Mouse (Mus musculus): ENCODE measurements at regions not wholly inside any gene's neighbourhood (a gene's known extent, or its start where the extent isn't known, plus 50 kb on each side); places are given as distances from the start of the nearest gene placed in this dataset.

DNA sequence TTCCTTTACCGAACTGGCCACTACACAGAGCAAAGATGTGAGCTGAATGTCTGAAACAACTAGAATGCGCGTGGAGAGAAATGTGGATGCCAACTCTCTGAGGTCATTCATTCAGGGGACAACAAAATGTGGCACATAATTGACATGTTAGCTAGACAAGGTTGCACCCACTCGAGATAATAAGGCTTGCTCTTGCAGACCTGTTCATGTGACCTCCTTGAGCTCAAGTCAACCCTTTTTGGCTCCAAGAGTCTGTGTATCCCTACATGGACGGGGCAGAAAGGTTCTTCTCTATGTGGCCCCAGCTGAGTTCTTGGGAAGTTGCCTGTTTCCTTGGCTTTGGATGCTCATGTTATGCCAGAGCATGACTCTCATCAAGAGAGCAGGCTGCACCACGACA is 383.0 kb upstream of the Mgmt start:
- no peak for DNase-seq (ENCODE audit: low read depth, low spot score)

DNA sequence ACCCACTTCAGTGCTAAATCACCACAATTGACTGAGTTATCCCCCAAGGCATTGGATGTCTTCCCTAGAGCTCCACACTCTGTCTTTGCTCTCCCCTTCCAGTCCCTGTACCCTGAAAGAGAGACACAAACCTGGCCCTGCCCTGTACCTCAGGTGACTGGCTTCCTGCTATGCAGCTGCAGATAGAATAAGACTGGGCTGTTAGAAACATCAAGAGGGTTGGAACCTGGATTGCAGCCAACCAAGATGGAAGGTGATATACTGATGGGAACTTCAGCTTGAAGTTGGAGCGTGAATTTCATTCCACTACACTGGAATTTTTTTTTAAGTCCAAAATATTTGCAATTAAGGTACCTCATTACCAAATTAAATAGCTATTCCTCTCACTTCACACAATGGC is 379.0 kb upstream of the Mgmt start:
- no peak for DNase-seq (ENCODE audit: low read depth, low spot score)

DNA sequence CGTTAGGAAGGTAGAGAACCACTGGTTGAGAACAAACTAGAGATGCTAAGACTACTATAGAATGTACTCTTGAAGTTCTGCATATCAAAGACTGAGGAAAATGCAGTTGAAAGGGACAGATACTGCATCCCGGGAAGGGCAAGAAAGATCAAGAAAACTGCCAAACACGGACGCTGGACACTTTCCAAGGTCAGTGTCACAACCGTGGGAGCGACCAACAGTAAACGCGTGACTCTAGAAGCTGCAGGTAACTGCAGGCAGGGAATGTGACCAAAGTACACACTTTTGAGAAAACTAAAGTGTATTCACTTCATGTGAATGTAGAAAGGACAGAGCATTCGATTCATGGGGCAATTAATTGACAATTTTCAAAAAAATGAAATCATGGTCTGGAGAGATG is 368.6 kb upstream of the Mgmt start:
- DNase-seq (ENCODE audit: low read depth, low spot score): no peak

DNA sequence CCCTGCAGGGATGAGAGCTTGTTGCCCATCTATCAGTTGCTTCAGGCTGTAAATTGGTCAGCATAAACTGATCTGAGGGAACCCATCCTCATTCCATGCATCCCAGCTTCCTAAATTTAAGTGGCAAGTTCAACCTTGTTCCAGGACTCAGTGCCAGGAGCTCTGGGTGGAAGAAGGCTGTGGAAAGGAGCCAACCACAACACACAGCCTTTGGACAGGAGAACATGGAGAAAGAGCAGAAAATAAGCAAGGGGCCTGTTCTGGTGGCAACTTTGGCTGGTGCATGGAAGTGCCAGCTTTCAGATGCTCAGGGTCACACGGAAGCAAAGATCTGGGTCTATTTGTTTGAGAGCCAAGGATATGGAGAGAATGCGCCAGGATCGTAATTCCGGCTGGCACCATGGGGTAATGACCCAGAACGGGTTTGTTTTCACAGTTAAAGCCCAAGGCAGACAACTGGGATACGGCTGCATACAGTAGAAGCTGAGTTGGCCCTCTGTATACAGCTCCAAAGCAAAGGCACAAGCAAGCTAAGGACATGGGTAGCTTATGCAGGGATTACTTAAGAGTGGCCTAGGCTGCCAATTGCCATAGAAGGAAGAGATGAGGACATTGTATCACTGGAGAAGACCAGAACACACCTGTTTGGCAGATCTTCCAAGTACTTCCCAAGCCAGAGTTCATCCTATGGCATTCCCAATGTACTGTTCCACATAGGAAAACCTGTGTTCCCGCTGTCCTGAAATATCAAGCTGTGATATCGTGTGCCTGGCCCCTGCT is 364.2 kb upstream of the Mgmt start:
- no peak for DNase-seq (ENCODE audit: low read depth, low spot score)

DNA sequence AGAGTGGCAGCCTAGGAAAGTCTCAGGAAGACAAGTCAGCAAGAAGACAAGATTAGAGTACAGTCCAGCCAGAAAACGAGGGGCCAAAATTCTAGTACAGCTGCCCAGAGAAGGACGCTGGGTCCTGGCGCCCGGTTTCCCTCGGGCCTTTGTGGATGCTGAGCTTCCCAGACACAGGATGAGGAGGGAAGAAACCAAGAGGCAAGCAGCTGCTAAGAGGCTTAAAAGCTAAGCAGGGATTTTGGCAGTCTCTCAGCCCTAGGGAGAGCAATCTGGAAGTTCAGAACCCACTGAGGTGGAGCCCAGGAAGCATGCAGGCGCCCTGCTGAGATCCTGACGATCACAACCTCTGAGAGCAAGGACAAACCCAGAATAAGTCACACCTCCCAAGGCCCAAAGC is 363.1 kb upstream of the Mgmt start:
- no peak for DNase-seq (ENCODE audit: low read depth, low spot score)

DNA sequence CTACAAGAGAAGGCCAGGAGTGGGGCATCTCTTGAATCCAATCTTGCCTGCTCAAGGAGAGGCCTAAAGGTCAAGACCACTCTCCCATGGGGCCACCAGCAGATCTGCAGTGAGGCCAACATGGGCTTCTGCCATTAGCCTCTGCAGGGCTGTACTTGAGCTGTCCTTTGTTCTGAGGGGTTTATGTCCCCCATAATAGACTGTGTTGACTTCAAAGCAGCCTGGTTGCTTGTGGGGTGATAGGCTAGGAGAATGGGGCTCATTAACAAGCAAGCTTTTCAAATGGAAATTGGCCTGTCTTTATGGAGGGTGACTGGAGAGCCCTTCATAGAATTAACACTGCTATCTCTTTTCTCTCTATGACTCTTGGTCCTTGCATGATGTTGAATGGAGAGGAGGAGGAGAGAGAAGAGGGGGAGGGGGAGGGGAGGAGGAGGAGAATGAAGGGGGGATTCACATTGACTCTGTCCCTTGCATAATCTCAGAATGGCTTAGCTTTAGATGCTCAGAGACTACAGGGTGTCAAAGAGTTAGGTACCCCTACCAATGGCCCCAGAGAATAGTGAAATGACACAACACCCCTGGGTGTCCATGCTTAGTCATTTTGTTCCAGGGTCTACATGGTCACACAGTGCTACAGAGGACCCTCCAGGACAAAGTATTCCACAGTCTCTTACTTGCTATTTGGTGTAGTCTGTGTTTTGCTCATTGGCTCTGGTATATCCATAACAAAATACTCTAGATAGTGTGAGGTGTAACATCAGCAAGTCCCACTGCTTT is 352.3 kb upstream of the Mgmt start:
- no peak for DNase-seq (ENCODE audit: low read depth, low spot score)

DNA sequence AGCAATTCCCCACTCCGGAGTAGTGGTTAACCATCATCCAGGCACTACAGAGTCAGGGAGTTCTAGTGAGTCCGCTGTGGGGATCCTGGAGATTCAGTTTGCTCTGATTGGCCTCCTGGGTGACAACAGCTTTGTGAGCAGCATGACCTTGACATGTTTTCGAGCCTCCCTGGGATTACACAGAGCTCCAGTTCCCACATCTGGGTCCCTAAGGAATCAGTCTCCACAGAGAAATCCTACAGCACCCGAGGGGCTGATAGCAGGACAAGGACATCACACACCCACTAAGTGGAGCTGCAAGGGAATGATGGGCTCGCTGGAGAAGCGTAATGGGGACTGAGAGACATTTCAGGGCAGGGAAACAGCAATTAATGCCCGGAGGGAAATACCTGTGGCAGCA is 351.5 kb upstream of the Mgmt start:
- no peak for DNase-seq (ENCODE audit: low read depth, low spot score)

DNA sequence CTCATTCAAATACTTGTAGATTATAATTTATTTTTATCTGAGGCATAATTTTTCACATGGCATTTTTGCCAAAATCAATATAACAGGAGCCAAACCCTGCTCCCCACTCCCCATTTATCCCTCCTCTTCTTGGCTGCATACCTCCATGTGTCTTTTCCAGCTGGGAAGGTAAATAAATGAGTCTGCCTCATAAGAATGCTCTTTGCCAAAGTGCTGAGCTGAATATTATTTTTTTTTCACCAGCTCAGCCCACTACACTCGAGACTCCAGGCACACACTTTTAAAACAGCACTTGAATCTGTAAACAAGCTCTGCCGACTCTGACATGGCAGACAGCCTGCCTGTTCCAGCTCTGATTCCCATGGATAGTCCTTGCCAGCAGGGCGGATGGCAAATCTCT is 346.6 kb upstream of the Mgmt start:
- no peak for DNase-seq (ENCODE audit: low read depth, low spot score)

DNA sequence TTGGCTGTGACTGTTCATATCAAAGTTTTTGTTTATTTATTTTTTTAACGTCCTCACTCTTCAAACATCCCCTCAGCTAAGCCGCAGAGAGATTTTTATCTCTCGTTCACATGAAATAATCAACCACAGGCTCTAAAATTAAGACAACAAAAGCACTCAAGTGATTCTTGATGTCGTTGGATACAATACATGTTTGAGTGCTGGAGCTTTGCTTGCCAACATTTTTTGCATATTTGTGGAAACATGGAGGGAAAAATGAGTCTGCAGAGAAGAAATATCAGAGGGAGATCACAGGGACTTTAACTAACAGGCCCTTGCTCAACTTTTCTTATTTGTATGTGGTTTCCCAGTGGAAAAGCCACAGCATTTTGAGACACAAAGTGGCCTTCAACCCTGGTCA is 338.0 kb upstream of the Mgmt start:
- DNase-seq (ENCODE audit: low read depth, low spot score): no peak

DNA sequence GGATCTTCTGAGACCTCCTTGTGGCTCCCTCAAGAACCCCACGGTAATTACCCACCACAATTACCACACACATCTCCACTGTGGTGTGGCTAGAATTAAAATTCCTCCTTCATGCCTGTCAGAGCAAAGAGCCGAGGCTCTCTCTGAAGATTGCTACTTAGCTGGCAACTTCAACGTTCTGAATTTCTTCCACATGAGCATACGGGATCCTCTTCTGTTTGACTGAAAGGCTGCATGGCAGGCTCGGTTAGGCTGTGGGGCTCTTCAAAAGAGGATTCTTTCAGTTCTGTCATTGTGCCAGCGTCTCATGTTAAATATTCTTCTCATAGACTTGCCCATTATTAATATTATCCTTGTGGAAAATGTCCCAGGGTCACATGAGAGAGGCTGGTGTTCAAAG is 334.9 kb upstream of the Mgmt start:
- DNase-seq (ENCODE audit: low read depth, low spot score): no peak

DNA sequence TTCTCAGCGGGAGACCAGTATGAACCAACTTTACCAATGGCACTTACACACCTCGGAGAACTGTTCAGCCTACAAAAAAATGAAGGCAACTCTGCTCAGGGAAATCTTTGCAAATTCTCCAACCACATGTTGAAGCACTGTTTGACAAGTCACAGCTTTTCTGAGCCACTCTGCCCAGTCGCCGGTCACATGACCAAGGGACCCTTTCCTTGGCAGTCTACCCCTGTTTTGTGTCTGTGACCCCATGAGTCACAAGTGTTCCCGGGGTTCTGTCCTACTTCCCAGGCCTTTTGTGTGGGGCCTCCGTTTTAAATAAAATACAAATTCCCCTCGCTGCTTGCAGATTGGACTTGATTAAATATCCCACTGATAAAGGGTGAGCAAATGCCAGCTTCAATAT is 323.5 kb upstream of the Mgmt start:
- no peak for DNase-seq (ENCODE audit: low read depth, low spot score)

DNA sequence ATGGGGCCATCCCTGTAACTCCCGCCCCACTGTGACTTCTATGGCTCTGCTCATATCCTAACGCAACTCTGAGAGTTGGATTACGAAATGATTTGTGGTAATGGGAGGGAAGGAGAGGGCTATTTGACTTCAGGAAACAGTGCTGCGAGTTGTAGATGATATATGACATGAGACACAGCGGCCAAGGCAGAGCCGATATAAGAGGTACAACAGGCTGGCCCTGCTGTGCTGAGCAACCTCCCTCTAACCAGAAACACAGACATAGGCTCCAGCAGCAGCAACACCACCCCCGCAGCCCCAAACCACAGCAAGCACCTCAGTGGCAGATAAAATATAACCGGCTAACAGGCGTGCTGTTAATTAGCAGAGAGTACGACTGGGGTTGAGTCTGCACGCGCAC is 312.5 kb upstream of the Mgmt start:
- DNase-seq (ENCODE audit: low read depth, low spot score): no peak

DNA sequence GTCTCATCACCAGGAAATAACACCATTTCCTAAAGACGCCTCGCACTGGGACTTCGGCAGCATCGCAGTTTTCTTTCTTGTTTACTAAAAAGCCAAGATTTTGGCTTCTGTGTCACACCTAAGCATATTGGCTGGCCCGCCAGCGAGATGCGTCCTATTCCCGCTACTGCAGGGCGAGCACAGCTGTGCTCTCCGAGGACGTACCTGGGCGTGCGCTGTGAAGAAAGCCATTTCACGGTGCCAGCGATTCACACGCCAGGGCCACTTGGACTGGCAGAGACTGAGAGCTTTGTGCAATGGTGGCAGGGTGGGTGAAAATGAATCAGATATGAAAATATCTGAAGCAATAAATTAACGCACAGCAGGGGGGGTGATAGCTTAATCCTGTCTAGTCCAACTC is 310.1 kb upstream of the Mgmt start:
- no peak for DNase-seq (ENCODE audit: low read depth, low spot score)

DNA sequence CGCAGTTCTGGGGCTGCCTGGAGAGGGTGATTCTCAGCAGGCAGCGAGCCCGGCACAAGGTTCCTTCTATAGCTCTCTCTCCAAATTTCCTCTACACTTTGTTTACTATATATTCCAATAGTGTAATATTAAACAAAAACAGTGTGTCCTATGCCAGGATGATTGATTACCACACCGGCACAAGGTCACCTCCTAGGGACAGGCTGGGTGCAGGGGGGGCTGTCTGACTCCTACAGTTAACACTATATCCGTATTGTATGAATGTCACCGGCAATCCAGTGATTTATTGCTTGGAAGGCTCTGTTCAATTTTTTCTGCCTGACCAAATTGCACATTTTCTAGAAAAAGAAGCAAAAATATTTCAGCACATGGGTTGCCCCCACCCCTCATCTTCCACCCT is 305.9 kb upstream of the Mgmt start:
- DNase-seq (ENCODE audit: low read depth, low spot score): no peak

DNA sequence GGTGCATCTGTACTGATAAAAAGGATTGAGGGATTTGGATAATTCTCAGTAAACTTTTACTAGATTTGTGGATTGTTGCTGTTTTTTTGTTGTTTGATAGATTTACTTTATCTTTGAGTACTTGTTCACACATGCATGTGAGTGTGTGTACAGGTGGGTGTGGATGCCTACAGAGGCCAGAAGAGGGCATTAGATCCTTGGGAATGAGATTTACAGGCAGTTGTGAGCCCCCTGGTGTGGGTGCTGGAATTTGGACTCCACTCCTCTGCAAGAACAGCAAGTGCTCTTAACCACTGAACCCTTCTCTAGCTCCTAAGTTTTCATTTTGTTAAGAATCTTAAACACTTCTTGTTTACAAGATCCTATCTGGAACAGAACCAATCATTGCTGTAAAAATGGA is 303.5 kb upstream of the Mgmt start:
- DNase-seq (ENCODE audit: low read depth, low spot score): no peak

DNA sequence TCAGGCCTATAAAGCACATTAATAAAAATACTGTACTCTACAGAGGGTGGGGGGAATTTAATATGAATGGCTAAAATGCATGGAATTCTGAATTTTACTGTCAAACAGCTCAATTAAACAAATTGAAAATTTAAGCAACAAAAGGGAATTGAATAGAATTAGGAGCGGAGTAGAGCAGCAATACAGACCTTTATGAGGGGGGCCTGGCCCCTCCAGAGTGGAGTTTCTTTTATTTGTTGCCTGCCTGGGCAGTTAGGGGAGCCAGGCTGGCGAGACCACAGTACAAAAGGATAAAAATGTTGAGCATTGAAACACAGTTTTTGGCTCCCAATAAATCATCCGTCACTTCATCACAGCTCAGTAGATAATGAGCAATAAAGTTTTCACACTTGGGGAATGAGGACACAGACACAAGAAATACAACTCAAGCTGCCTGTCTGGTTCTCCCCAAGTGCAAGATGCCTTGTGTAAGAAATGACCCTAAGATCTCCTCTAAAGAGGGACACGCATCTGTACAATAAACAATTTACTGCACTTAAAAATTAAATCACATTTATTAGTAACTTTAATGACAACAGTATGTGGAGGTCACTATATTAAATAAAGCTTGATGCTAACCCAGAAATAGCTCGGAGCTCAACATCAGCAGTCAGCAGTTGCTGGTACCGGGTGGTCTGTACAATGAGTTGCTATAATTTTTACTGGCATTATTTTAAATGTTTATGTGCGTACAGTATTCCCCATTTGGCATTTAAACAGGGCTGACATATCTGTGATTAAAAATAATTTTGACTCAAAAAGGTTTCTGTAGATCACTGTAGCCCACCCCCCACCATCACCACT is 286.9 kb upstream of the Mgmt start:
- DNase-seq (ENCODE audit: low read depth, low spot score): no peak

DNA sequence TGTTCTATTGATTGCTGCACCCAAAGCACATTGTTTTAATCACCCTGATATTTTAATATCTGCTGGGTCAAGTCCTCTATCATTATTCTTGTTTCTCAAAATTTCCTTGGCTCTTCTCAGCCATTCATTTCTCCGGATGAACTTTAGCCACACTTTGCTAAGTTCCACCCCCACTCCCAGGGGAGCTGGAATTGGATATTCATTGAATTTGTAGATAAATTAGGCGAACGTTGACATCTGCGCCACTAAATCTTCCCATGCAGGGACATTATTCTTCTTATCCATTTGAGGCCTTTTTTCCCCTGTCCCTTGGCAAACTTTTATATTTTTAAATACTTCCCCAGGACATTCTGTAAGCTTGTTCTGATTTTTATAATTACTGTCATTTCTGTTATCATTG is 280.9 kb upstream of the Mgmt start:
- DNase-seq (ENCODE audit: low read depth, low spot score): no peak

DNA sequence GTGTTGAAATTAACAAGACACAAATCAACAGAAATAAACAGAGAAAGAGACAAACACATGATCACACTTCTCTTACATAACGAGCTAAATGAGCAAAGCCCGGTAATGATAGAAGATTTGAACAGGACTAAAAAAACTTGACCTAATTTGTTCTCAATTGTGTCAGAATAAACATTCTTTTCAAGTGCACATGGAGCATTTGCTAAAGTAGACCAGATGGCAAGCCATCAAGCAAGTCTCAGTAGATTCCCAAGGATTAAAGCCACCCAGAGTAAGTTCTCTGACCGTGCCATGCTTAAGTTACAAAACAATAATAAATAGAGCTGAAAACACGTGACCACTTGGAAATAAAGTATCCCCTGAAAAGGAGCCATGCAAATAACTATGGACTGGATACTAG is 269.9 kb upstream of the Mgmt start:
- DNase-seq (ENCODE audit: low read depth, low spot score): no peak

DNA sequence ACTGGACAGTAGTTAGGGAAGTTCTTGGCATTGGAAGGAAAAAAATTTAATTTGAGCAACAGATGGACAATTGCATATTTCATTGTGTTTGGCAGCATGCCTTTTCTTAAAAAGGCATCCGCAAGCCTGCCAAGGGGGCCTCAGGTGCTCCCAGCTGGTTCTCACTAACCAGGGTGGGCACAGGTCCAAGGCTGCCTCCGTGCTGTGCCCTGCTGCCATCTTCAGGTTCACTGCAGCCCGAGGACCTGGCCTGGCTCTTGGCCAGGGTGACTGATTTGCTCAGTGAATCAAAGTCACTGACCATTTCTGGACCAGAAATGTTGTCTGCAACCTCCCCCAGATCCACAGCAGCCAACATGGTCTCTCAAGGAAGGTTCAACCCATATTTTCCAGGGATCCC is 263.3 kb upstream of the Mgmt start:
- DNase-seq (ENCODE audit: low read depth, low spot score): no peak

DNA sequence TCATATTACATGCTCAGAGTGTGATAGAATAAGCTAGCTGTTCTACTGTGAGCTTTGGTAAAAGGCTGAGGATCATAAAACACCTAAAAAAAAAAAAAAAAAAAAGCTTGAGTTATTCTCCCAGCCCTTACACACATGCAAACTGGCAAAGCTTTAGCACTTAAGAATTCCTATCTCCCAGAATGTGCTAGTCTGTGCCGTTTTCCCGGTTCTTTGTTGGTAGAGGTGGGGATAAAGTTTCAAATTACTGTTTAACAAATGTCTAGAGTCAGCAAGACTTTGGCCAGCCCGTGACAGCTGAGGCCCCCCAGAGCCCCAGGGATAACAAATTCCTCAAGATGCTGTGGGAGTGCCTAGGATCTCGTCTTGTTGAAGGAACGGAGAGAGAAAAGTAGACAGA is 254.3 kb upstream of the Mgmt start:
- no peak for DNase-seq (ENCODE audit: low read depth, low spot score)

DNA sequence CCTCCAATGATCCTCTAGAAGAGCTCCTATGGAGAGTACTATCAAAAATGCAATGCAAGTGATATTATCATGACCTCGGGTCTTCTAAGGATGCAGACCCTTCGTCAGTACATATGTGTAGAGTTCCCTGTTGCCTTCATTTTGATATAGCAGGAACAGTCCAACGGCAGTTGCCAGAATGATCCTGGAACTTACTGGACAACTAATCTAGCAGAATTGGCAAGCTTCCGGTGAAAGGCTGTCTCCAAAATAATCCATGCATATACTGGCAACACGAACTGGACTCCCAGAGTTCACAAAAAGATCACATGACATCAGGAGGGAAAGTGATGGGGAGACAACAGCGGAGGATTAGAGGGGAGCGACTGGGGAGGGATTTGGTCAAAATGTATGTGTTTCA is 253.6 kb upstream of the Mgmt start:
- no peak for DNase-seq (ENCODE audit: low read depth, low spot score)

DNA sequence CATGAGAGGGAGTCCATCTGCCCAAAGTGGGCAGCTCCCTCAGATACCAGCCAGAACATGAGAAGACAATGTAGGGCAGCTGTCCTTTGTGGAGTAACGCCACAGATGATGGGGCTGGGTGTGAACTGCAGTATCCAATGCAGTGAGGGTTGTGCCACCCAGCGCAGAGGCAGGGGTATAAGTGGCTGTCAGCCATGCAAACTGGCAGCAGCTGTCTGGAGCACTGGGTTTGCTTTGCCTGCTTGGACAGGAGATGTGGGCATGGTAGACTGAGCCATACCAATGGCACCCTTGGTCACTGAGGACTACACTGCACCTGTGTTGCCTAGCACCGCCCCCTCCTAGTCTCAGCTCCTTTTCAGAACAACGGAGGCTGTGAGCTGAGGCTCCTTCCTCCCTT is 244.6 kb upstream of the Mgmt start:
- DNase-seq (ENCODE audit: low read depth, low spot score): no peak

DNA sequence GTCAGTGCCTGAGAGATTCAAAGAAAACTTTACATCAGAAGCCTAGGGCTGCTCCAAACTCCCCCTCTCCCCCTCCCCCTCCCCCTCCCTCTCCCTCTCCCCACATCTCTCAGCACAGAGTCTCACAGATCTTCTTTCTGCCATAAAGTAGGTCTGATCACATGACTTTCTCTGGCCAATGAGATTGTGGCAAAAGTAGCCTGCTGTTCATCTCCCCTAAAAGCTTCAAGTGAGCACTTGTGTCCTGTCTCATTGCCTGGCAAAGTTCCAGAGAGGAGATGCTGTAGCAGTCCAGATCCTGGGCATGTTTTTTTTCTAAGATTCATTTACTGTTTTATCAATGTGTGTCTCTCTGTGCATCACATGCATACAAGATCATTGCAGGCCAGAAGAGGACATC is 234.5 kb upstream of the Mgmt start:
- DNase-seq (ENCODE audit: low read depth, low spot score): no peak

Measured in c-Kit-negative CD71-positive TER-119-positive erythroid progenitor cells, embryonic 14.5 days (primary cell).